Mouse (Mus musculus) midbrain, embryonic 10.5 days (tissue): ENCODE measurements around the gene 4833439L19Rik. TPM values are rescaled to one million over a fixed set of nuclear protein-coding genes. Genes with fewer than 3 reads are reported as not detected.
"Not testable (repeated sequence)": the region's sequence is repeated elsewhere in the genome, so short reads cannot be mapped to it uniquely, and the experiment has no call there.

ENCODE experiments used
- DNase-seq: peaks from one replicate; pipeline ENCODE4 v3.0.0-alpha.2; 2017; ENCODE audit warnings: low spot score
- H3K27ac ChIP-seq: fragments of 300-500 bp; sonication (generic); replicated peaks from 2 replicates; pipeline ENCODE4 v1.5.1; 2016; ENCODE audit warnings: mild to moderate bottlenecking
- H3K27me3 ChIP-seq: fragments of 300-500 bp; sonication (generic); 2 replicates; pipeline ENCODE4 v1.6.1; 2016; ENCODE audit warnings: low read depth, mild to moderate bottlenecking; ENCODE audit not compliant: poor library complexity, severe bottlenecking
- H3K36me3 ChIP-seq: fragments of 300-500 bp; sonication (generic); 2 replicates; pipeline ENCODE4 v1.6.1; 2016; ENCODE audit warnings: mild to moderate bottlenecking, moderate library complexity
- H3K4me1 ChIP-seq: fragments of 300-500 bp; sonication (generic); 2 replicates; pipeline ENCODE4 v1.6.1; 2016
- H3K4me3 ChIP-seq: fragments of 300-500 bp; sonication (generic); 2 replicates; pipeline ENCODE4 v1.5.1; 2016; ENCODE audit warnings: mild to moderate bottlenecking, moderate library complexity
- H3K9me3 ChIP-seq: fragments of 300-500 bp; sonication (generic); replicated peaks from 2 replicates; pipeline ENCODE4 v1.6.1; 2016; ENCODE audit warnings: mild to moderate bottlenecking
- WGBS: fragments of 180-500 bp; shearing (Covaris S2); methylation state at CpG from one replicate; pipeline ENCODE4 v1.1.7; 2016; 5-methylcytosine and 5-hydroxymethylcytosine counted together
- polyA plus RNA-seq: library from polyadenylated mRNA; unstranded; fragments of >200 nt; fragmentation: Nextera tagmentation; extraction: Ambion mirVana; gene quantifications from 2 replicates; pipeline ENCODE4 v1.2.1, GENCODE M21; 2016

The 4833439L19Rik gene
- polyA plus RNA-seq = 215 and 266 TPM in 2 replicates

DNA sequence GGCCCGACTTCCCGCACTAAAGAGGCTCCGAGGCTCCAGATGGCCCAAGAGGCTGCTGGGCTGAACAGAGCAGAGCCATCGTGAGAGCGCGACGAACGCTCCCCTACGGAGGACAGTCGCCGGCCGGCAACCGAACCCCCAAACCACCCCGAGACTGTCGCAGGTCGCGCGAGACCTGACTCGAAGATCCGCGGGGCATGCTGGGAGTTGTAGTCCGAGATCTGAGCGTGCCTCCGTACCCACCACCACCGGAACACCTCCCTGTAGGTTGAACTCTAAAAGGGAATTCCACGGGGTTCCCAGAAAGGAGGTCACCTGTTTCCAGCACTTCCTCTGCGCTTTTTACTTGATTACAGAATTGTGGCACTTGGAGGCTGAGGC lies at the start of gene 4833439L19Rik:
Gene 4833439L19Rik (minus strand): TSS at position 235 of the 381 bp plus-strand sequence.
- Histone ChIP-seq H3K27me3 (no peaks in the 10 kb centered on the region), H3K36me3 (peaks cover 36% of the 10 kb centered on the region), H3K27ac (peak within 1 kb of the TSS; percentile 97), H3K9me3 (no peaks in the 10 kb centered on the region), H3K4me1 (peaks cover 20% of the 10 kb centered on the region), H3K4me3 (peak within 1 kb of the TSS; percentile 97)
- under 1% methylated on average over 27 of the region's 27 CpGs for WGBS
- DNase-seq = peak; percentile 95

- WGBS = 90% methylated on average over 8 of the region's 8 CpGs
- H3K9me3 ChIP-seq, DNase-seq: not testable (repeated sequence)
Observed at GRCm38 (mm10) chr13:54613141-54613540, 47.9 kb upstream of the 4833439L19Rik start.

DNA sequence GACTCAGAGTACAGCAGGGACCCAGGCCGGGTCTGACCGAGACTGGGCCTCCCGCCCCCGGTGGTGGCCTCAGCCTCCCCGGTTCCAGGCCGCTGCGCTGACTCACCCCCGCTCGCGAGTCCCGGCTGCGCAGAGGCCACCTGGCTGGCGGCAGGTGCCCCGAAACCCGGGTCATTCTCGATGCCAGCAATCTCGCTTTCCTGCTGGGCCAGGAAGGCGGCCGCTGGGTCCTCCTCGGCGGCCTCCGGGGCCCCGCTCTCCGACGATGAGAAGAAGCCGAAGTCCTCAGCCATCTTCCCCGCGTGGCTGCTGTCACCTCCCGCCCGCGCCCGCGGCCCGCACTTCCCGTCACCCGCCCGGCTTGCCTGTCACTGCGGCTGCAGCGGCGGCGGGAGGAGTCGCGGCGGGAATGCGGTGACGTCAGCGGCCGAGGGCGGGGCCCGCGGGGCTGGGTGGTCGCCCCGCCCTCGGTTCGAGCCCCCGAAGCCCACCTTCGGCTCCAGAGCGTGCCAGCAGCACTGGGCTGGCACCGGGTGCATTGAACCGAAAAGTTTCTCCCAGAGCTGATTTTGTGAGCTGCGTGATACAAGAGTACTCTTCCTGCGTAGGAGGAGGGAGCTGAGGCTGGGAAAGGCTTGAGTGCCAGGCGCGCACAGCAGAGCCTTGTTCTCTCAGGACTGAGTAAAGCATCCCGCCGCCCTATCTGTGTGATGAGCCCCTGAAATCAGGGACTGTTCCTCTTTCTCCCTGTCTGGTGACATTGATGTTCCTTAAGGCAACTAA lies 45.9 kb upstream of the 4833439L19Rik start, which contains the start of gene Cltb:
Gene Cltb (minus strand): TSS at position 373 of the 783 bp plus-strand sequence.
- Histone ChIP-seq H3K27me3 (peaks cover 45% of the 10 kb centered on the region), H3K4me1 (peaks cover 28% of the 10 kb centered on the region), H3K4me3 (peak within 1 kb of the TSS; percentile 65), H3K27ac (peak within 1 kb of the TSS; percentile 61), H3K36me3 (no peaks in the 10 kb centered on the region), H3K9me3 (no peaks in the 10 kb centered on the region)
- peak; percentile 85 for DNase-seq
- under 1% methylated on average over 66 of the region's 66 CpGs for WGBS

More at GRCm38 (mm10) chr13:54613141-54613540, 47.9 kb upstream of the 4833439L19Rik start:
- Histone ChIP-seq H3K4me1 (peaks cover 28% of the 10 kb centered on the region), H3K27me3 (peaks cover 29% of the 10 kb centered on the region)
- not testable (repeated sequence) for H3K36me3 ChIP-seq, H3K4me3 ChIP-seq, H3K27ac ChIP-seq

DNA sequence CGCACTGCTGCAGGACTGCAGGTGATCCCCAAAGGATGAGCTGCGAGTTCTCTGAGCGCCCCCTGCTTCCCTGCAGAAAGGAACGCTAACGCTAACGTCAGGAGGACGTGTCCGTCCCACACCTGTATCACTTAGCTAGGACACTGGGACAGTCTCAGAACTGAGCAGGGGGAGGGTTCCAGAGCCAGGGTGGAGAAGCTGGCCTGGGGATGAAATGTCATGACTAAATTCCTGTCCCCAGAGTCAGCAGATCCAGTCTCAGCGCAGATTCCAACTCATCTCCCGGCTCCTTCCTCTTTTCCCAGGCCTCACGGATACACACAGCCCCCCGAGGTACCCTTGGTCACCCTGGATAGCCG lies 45.4 kb upstream of the 4833439L19Rik start:
- no peak for DNase-seq
- no peaks in the 10 kb centered on the region for H3K9me3 ChIP-seq
- WGBS = 4% methylated on average over 13 of the region's 13 CpGs
- H3K4me1 ChIP-seq = peaks cover 28% of the 10 kb centered on the region
- no peaks in the 10 kb centered on the region for H3K36me3 ChIP-seq
- peak overlapping the region; percentile 65 for H3K4me3 ChIP-seq
- peaks cover 51% of the 10 kb centered on the region for H3K27me3 ChIP-seq
- H3K27ac ChIP-seq = peak overlapping the region; percentile 61

DNA sequence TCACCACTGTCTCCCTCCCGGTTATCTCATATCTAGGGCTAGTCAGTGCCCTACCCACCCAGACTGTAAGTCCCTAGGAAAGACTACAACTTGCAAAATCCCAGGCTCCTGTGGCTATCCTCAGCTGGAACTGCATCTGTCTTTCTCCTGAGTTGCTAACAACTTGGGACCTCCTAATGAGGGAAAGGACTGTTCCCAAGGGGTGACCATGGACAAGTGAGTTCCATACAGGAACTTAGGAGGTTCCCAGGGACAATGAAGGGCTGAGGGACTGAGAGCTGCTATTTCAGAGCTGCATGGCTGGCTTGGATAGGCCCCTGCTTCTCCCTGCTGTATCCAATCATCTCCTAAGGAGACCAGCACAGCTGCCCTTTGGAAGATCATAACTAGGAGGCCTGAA lies 44.1 kb upstream of the 4833439L19Rik start:
- Histone ChIP-seq H3K36me3 (no peaks in the 10 kb centered on the region), H3K27me3 (peaks cover 64% of the 10 kb centered on the region), H3K4me1 (peaks cover 32% of the 10 kb centered on the region), H3K27ac (no peak overlapping the region), H3K4me3 (no peak overlapping the region), H3K9me3 (no peaks in the 10 kb centered on the region)
- no peak for DNase-seq
- WGBS = 19% methylated on average over 1 of the region's 1 CpGs

DNA sequence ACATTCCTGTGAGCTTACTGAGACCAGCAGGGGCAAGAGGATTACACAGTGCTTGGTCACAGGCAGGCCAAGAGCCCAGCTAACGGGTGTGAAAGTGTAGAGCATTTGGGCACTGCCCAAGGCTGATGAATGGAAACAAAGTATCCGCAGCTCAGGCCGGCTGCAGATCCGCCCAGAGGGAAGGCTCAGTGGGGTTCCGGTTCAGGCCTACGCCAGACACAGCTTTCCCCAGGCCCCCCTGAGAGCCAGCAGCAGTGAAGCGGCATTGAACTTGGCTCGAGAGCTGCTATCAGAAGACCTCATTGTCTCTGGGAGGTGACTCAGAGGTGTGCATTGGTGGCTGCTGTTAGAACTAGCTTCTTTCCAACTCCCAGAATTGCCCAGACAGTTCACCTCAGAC lies 43.4 kb upstream of the 4833439L19Rik start:
- 10% methylated on average over 8 of the region's 8 CpGs for WGBS
- H3K27me3 ChIP-seq = peaks cover 65% of the 10 kb centered on the region
- no peak for DNase-seq
- no peak overlapping the region for H3K27ac ChIP-seq
- H3K36me3 ChIP-seq = no peaks in the 10 kb centered on the region
- H3K4me1 ChIP-seq = peaks cover 38% of the 10 kb centered on the region
- H3K4me3 ChIP-seq = no peak overlapping the region
- H3K9me3 ChIP-seq = no peaks in the 10 kb centered on the region

- H3K27ac ChIP-seq = no peak overlapping the region
- peaks cover 65% of the 10 kb centered on the region for H3K27me3 ChIP-seq
- H3K4me1 ChIP-seq = peaks cover 45% of the 10 kb centered on the region
- H3K36me3 ChIP-seq = no peaks in the 10 kb centered on the region
- WGBS = 84% methylated on average over 3 of the region's 3 CpGs
- no peaks in the 10 kb centered on the region for H3K9me3 ChIP-seq
- no peak for DNase-seq
- no peak overlapping the region for H3K4me3 ChIP-seq
Observed at GRCm38 (mm10) chr13:54608002-54608401, 42.8 kb upstream of the 4833439L19Rik start.

DNA sequence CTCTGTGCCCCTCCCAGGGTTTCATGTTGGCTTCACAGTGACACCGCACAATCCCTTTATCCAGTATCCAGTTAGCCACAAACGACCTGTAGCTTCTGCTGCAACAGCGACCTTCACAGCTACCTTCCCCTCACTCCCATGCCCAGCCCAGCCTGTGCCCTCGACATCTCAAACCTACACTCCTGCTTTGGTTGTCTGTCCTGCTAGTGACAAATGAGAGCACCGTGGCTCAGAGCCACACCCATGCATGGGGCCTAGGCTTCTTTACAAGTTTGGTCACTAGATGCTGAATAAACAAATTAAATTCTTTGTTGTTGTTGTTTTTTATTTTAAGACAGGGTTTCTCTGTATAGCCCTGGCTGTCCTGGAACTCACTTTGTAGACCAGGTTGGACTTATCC lies 42.0 kb upstream of the 4833439L19Rik start:
- no peak for DNase-seq
- H3K36me3 ChIP-seq = no peaks in the 10 kb centered on the region
- 80% methylated on average over 5 of the region's 5 CpGs for WGBS
- peaks cover 50% of the 10 kb centered on the region for H3K4me1 ChIP-seq
- H3K9me3 ChIP-seq = no peaks in the 10 kb centered on the region
- peaks cover 70% of the 10 kb centered on the region for H3K27me3 ChIP-seq
- no peak overlapping the region for H3K4me3 ChIP-seq
- H3K27ac ChIP-seq = no peak overlapping the region

GRCm38 (mm10) chr13:54605426-54605825 lies 40.2 kb upstream of the 4833439L19Rik start:
- Histone ChIP-seq H3K9me3 (no peaks in the 10 kb centered on the region), H3K27ac (no peak overlapping the region), H3K27me3 (peaks cover 76% of the 10 kb centered on the region), H3K4me3 (no peak overlapping the region), H3K4me1 (peaks cover 36% of the 10 kb centered on the region), H3K36me3 (no peaks in the 10 kb centered on the region)
- DNase-seq = no peak
- WGBS = 78% methylated on average over 5 of the region's 5 CpGs

- H3K36me3 ChIP-seq = peaks cover 6% of the 10 kb centered on the region; the same call in 1 of the 2 replicates
- peaks cover 30% of the 10 kb centered on the region for H3K4me1 ChIP-seq
- no peak overlapping the region for H3K4me3 ChIP-seq
- peaks cover 64% of the 10 kb centered on the region for H3K27me3 ChIP-seq
- WGBS = 40% methylated on average over 4 of the region's 4 CpGs
- no peaks in the 10 kb centered on the region for H3K9me3 ChIP-seq
- DNase-seq = no peak
- no peak overlapping the region for H3K27ac ChIP-seq
Observed at GRCm38 (mm10) chr13:54604221-54604620, 39.0 kb upstream of the 4833439L19Rik start.

- Histone ChIP-seq H3K4me3 (no peak overlapping the region), H3K36me3 (peaks cover 12% of the 10 kb centered on the region; the same call in 1 of the 2 replicates), H3K4me1 (peaks cover 23% of the 10 kb centered on the region), H3K27me3 (peaks cover 56% of the 10 kb centered on the region), H3K9me3 (0 out of 2 replicates have a peak, but pooled peaks cover 2% of the 10 kb centered on the region), H3K27ac (no peak overlapping the region)
- no peak for DNase-seq
Observed at GRCm38 (mm10) chr13:54603501-54603900, 38.3 kb upstream of the 4833439L19Rik start.

DNA sequence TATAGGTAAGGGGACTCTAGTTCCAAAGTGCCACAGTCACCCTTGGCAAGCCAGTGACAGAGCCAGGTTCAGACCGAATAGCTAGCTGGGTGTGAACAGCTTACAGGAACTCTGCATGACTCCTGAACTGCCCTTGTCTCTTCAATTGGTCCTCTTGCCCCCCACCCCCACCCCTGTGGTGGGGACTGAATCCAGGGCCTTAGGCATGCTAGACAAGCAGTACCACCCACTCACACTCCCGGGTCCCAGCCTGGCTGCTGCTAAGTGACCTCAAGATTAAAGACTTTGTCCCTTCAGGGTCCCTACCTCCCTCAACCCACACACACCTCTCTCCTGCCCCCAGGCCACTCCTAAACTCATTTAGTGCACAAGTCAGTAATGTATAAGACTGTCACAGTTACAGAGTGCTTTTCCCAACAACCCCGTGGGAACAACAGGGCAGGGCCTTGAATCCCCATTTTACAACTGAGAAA lies 37.4 kb upstream of the 4833439L19Rik start:
- H3K36me3 ChIP-seq = peaks cover 19% of the 10 kb centered on the region; the same call in 1 of the 2 replicates
- H3K4me3 ChIP-seq = no peak overlapping the region
- H3K9me3 ChIP-seq = 0 out of 2 replicates have a peak, but pooled peaks cover 2% of the 10 kb centered on the region
- 67% methylated on average over 3 of the region's 3 CpGs for WGBS
- no peak overlapping the region for H3K27ac ChIP-seq
- H3K27me3 ChIP-seq = peaks cover 50% of the 10 kb centered on the region
- H3K4me1 ChIP-seq = peaks cover 22% of the 10 kb centered on the region
- DNase-seq = no peak

- no peak for DNase-seq
- peaks cover 25% of the 10 kb centered on the region; the same call in 1 of the 2 replicates for H3K36me3 ChIP-seq
- H3K9me3 ChIP-seq = 0 out of 2 replicates have a peak, but pooled peaks cover 2% of the 10 kb centered on the region
- H3K27me3 ChIP-seq = peaks cover 17% of the 10 kb centered on the region
- peaks cover 12% of the 10 kb centered on the region for H3K4me1 ChIP-seq
- no peak overlapping the region for H3K4me3 ChIP-seq
- 89% methylated on average over 12 of the region's 12 CpGs for WGBS
- no peak overlapping the region for H3K27ac ChIP-seq
Observed at GRCm38 (mm10) chr13:54598622-54599143, 33.4 kb upstream of the 4833439L19Rik start.
